16 mouse cellular contexts compared by ENCODE assay signal in genomic region chr11:21470711-21471110, GRCm38 (mm10).
A peak's percentile ranks its signal among the peaks of the same experiment; 100 is the strongest.
DNase-seq lines count a peak whose midpoint lies in the region.
"Had no signal": no experiment of that assay in that cellular context is flagged by ENCODE, and none has a peak within 500 bp of the region (broad histone marks: within the 10 kb centered on the region; RNA-seq: fewer than 3 reads in every experiment).

No protein-coding gene starts in this region.

- 70% methylated on average over 4 of the region's 4 CpGs for whole genome bisulfite sequencing in limb, embryonic 10.5 days

- H3K27me3 ChIP-seq in limb, embryonic 10.5 days (ENCODE audit: low read depth, poor library complexity, severe bottlenecking), result no peaks in the 10 kb centered on the region
- H3K27me3 ChIP-seq: embryonic facial prominence, embryonic 12.5 days; forebrain, embryonic 13.5 days; forebrain, embryonic 15.5 days; Patski had no signal

- no peak overlapping the region for H3K4me3 ChIP-seq in limb, embryonic 10.5 days
- H3K4me3 ChIP-seq: embryonic facial prominence, embryonic 10.5 days; embryonic facial prominence, embryonic 12.5 days; forebrain, embryonic 13.5 days; forebrain, embryonic 15.5 days had no signal

- H3K4me1 ChIP-seq in limb, embryonic 10.5 days, result no peaks in the 10 kb centered on the region
- H3K4me1 ChIP-seq: embryonic facial prominence, embryonic 10.5 days; embryonic facial prominence, embryonic 12.5 days; forebrain, embryonic 13.5 days; forebrain, embryonic 15.5 days had no signal

- no peak overlapping the region for H3K27ac ChIP-seq in limb, embryonic 10.5 days
- H3K27ac ChIP-seq: embryonic facial prominence, embryonic 10.5 days; embryonic facial prominence, embryonic 12.5 days; forebrain, embryonic 13.5 days; forebrain, embryonic 15.5 days had no signal

- peak; percentile 6 for DNase-seq in adrenal gland, adult 8-10 months
- no peak for DNase-seq in adrenal gland, adult 18-20 months (ENCODE audit: low spot score in 2 of 2)
- peak; percentile 1 to 20 for DNase-seq in adrenal gland, postnatal 36 days
- DNase-seq in adrenal gland, postnatal 25 days, result no peak
- DNase-seq in limb, embryonic 10.5 days (ENCODE audit: low spot score), result no peak
- DNase-seq: cerebellum, adult 11-12 months; cerebellum, adult 2 months; cerebellum, adult 9-10 months; cerebellum, postnatal 10 days; cerebellum, postnatal 25 days; forebrain, postnatal 0 days had no signal

- no peaks in the 10 kb centered on the region for H3K9me3 ChIP-seq in limb, embryonic 10.5 days (replicated peaks)
- H3K9me3 ChIP-seq: embryonic facial prominence, embryonic 10.5 days; embryonic facial prominence, embryonic 12.5 days; forebrain, embryonic 13.5 days had no signal

- no peaks in the 10 kb centered on the region for H3K36me3 ChIP-seq in limb, embryonic 10.5 days
- H3K36me3 ChIP-seq: embryonic facial prominence, embryonic 10.5 days; embryonic facial prominence, embryonic 12.5 days; forebrain, embryonic 15.5 days had no signal

Comparison
In these comparisons a context has a peak if more than half of its experiments do, and no peak if none do; other contexts are left out.
1. DNase-seq: peak in adrenal gland, adult 8-10 months (single experiment) and adrenal gland, postnatal 36 days (2 of 2); none in adrenal gland, adult 18-20 months (0 of 2), adrenal gland, postnatal 25 days (single experiment) and limb, embryonic 10.5 days (single experiment).